Mouse (Mus musculus): ENCODE data around the gene Ppif. TPM values are rescaled to one million over a fixed set of nuclear protein-coding genes. Genes with fewer than 3 reads are reported as not detected.

The Ppif gene
- total RNA-seq, 2 experiments from 2014 or later: 26.0 to 43.4 TPM

GRCm38 (mm10) chr14:25745365-25746184 lies 51.6 kb downstream of the Ppif start:
- peak; percentile 24; the same call in 1 of the 2 replicates for TF ChIP-seq CTCF (IDR thresholded peaks at IDR 0.05)

GRCm38 (mm10) chr14:25746371-25746770 lies 52.4 kb downstream of the Ppif start:
- intact Hi-C loops (cut with DNase I): no loop called here
- H3K27ac ChIP-seq: peak overlapping the region; percentile 89
- no peak overlapping the region for H3K4me3 ChIP-seq
- no peak for DNase-seq
- no peak for TF ChIP-seq CTCF (IDR thresholded peaks at IDR 0.05)

More at GRCm38 (mm10) chr14:25745365-25746184, 51.6 kb downstream of the Ppif start:
- H3K27ac ChIP-seq: peak overlapping the region; percentile 89
- H3K4me3 ChIP-seq: no peak overlapping the region
- intact Hi-C loops (cut with DNase I): no loop called here
- no peak for DNase-seq

- Histone ChIP-seq H3K4me3 (peak overlapping the region; percentile 9), H3K27ac (peak overlapping the region; percentile 89)
- TF ChIP-seq CTCF (IDR thresholded peaks at IDR 0.05): no peak
- intact Hi-C loops (cut with DNase I): no loop called here
- DNase-seq: peak; percentile 73
Measured at GRCm38 (mm10) chr14:25746971-25747945, 53.3 kb downstream of the Ppif start.

DNA sequence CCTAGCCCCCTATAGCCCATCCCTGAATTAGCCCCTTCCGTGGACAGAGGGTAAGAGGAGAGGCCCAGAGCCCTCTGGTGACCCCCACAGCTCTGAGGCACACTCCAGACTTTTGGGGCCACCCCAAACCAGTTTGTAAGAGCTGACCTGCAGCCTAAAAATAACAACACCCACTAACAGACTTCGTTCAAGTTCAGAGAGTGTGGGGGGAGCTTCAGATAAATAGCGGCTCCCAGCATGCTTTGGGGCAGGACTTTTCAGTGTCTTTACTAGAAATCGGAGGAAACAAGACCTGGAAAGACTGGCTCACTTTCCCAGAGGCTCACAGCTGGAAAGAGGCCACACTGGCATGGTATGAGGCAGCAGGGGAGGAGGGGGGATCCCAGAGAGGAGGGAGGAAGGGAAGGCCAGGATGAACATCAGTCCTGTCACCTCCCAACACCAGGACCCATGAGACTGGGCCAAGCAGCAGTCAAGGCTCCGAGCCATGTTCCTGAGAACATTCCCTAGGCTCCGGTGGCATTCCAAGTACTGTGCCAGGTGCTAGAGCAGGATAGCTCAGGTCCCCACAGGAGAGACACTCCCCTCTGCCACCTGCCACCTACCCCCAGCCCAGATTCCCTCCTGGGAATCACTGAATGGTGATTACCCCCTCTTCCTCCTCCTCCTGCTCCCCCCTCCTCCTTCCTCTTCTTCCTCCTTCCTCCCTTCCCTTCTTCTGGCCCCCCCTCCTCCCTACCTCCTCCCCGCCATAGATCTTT lies 54.2 kb downstream of the Ppif start:
- H3K4me3 ChIP-seq: peak overlapping the region; percentile 20
- H3K27ac ChIP-seq: peak overlapping the region; percentile 89
- intact Hi-C loops (cut with DNase I): no loop called here
- DNase-seq: no peak
- no peak for TF ChIP-seq CTCF (IDR thresholded peaks at IDR 0.05)

GRCm38 (mm10) chr14:25749143-25749909 lies 55.4 kb downstream of the Ppif start:
- peak overlapping the region; percentile 89 for H3K27ac ChIP-seq
- peak; percentile 40; the same call in 1 of the 2 replicates for TF ChIP-seq CTCF (IDR thresholded peaks at IDR 0.05)
- intact Hi-C loops (cut with DNase I): no loop called here
- peak; percentile 88 for DNase-seq
- H3K4me3 ChIP-seq: peak overlapping the region; percentile 7

Other genes starting within 250 kb of the Ppif start
- gene Zmiz1, start 235.0 kb upstream of the Ppif start, total RNA-seq (2021): 10 to 100 TPM; 27.4 to 34.5 TPM
- 10 to 100 TPM; 40.6 to 59.3 TPM for gene Zcchc24, start 74.9 kb downstream of the Ppif start, total RNA-seq (2021)
- gene Anxa11, start 148.0 kb downstream of the Ppif start, total RNA-seq (2021): 10 to 100 TPM; 97.4 to 99.1 TPM
- gene Plac9a, start 208.9 kb downstream of the Ppif start, total RNA-seq (2021): 1 to 10 TPM; 2.6 to 3.6 TPM
- gene Tmem254a, start 233.5 kb downstream of the Ppif start, total RNA-seq (2021): under 1 TPM; 0.15 to 0.50 TPM
- gene Cphx1, start 244.2 kb downstream of the Ppif start, total RNA-seq (2021): not detected

Data from gastrocnemius, adult 2 months (tissue).